Mouse (Mus musculus): ENCODE measurements at regions not wholly inside any gene's neighbourhood (a gene's known extent, or its start where the extent isn't known, plus 50 kb on each side); places are given as distances from the start of the nearest gene placed in this dataset.

- no peak for TF ChIP-seq CTCF (IDR thresholded peaks at IDR 0.05; ENCODE audit: low read depth, low read length)
- TF ChIP-seq GATA1 (IDR thresholded peaks at IDR 0.05; ENCODE audit: borderline replicate concordance, low read length) = no peak
- no peak for TF ChIP-seq POLR2AphosphoS5 (IDR thresholded peaks at IDR 0.05; ENCODE audit: insufficient replicate concordance, low read depth, low read length)
- no peak for TF ChIP-seq GATA2 (IDR thresholded peaks at IDR 0.05; ENCODE audit: borderline replicate concordance, low read depth, low read length)
Measured at GRCm38 (mm10) chr1:144313318-144313717, 64.3 kb upstream of the Rgs1 start.
